Mouse (Mus musculus) embryo, embryonic 9.5 days (tissue): ENCODE results near the gene Calhm3.
A peak's percentile ranks its signal among the peaks of the same experiment; 100 is the strongest.

ENCODE experiments used
- DNase-seq: peaks from one replicate; pipeline ENCODE4 v3.0.0-alpha.2; 2017; ENCODE audit errors: extremely low spot score

Gene Calhm3

DNA sequence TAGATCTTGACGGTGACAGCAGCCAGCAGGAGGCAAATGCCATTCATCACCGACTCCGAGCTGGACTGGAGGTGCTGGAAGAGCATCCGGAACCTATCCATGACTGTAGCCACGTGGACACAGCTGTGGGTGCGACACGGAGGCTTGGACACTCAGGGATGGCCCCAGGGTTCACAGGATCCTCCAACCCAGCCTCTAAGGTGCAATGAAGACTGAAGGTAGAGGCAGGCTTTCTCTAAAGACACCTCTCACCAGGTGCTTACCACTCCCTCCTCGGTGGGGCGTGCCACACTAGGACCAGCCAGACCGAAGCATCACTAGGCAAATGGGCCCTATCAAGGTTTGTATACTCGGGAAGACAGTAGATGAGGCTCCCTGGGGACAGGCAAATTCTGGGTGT lies at the start of gene Calhm3:
Gene Calhm3 (minus strand): TSS at position 101 of the 400 bp plus-strand sequence.
- DNase-seq = no peak

DNA sequence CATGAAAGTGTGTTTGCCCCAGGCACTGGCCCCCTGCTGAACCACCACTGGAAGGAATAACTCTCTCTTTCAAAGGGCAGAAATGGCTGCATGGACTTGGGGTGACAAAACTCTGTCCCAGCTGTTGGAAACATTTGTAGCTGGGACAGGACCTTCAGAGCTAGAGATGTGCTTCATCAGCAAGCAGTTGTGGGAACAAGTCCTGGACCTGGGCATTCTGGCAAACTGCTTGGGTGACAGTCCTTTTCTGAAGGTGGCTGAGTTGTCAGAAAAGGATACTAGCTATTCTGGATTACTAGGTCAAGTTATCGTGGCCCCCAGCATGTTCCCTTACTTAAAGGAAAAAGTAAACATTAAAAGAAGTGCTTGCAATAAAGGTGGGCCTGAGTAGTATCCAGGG lies 48.6 kb upstream of the Calhm3 start:
- no peak for DNase-seq

DNA sequence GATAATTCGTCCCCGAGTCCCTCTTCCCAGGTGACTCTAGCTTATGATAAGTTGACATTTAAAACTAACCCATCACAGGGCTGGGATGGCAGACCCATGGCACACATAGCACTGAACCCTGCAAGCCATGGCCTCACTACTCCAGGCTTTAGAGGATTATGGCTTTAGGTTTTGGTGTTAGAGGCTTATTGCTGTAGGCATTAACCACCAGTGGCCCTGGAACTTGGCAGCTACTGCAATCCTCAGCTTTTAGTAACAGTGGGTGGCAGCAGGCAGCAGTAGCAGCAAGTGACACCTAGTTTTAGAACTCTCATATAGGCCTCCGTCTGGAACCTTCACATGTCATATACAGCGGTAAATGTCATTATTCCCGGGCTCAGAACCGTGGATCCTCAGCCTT lies 47.1 kb upstream of the Calhm3 start:
- DNase-seq = no peak

- no peak for DNase-seq
These were observed 45.5 kb upstream of the Calhm3 start for GRCm38 (mm10) chr19:47203042-47203441.

DNA sequence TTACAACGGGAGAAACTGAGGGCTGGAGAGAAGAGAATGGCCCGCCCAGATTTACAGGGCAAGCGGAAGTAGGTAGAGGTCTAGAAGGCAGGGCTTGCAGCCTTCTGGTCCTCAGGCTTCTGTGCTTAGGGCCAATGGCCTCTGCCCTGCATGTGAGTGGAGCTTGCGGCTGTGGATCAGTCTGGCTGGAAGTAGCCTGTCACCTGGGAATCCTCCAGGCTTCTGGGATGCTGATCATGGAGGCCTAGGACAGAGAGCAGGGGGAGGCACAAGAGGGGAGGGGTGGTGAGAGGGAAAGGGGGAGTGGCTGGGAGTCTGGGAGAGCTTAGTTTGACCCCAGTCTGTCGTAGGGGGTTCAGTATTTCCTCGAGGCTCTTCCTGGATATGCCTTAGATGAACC lies 44.9 kb upstream of the Calhm3 start:
- DNase-seq = no peak

GRCm38 (mm10) chr19:47201972-47202371 lies 44.4 kb upstream of the Calhm3 start:
- no peak for DNase-seq

DNA sequence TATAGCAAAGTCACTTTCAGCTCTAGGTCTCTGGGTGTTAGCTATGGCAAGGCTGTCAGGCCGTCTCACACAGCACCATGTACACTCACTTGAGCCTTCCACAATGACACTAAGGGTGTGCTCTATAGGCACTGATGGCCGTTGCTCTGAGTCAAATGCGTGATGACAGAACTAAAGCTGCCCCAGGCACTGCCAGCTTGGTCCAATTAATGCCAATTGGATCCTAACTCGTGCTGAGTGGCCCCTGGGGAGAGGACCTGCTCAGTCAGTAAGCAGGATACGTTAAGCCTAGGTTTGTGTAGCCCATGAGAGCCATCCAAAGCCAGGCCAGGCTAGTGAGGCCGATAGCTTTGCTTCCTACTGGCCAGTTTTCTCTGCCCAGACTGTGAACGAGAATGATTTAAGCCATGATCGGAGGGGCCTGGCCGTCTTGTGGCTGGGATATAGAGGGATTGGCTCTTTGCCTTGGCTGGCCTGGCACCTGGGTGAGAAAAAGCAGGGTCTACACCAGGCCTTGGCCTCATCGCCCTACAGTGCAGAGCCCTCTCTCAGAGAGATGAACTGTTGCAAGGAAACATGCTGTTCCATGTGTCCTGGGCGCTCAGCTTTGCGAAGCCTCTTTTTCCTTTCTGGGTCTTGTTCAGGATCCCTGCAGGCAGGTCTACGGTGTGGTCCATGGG lies 41.2 kb upstream of the Calhm3 start:
- DNase-seq = no peak

DNA sequence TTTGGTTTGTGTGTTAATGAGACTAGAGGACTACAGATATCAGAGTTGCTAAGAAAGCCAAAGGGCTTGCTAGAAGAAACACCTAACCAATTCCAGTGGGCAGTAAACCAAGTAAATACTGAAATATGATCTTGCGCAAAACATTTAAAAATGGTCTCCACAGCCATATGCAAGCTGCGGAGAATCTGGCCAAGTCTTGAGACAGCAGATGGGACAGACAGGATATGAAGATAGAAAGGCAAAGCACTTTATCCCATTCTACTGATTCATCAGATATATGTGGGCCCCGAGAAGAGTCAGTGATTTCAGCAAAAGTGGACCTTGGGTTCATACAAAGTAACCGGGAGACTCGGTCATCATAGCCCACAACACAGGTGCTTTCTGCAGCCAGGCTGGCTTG lies 34.6 kb upstream of the Calhm3 start:
- DNase-seq = no peak

GRCm38 (mm10) chr19:47188515-47189128 lies 31.1 kb upstream of the Calhm3 start:
- DNase-seq = no peak

DNA sequence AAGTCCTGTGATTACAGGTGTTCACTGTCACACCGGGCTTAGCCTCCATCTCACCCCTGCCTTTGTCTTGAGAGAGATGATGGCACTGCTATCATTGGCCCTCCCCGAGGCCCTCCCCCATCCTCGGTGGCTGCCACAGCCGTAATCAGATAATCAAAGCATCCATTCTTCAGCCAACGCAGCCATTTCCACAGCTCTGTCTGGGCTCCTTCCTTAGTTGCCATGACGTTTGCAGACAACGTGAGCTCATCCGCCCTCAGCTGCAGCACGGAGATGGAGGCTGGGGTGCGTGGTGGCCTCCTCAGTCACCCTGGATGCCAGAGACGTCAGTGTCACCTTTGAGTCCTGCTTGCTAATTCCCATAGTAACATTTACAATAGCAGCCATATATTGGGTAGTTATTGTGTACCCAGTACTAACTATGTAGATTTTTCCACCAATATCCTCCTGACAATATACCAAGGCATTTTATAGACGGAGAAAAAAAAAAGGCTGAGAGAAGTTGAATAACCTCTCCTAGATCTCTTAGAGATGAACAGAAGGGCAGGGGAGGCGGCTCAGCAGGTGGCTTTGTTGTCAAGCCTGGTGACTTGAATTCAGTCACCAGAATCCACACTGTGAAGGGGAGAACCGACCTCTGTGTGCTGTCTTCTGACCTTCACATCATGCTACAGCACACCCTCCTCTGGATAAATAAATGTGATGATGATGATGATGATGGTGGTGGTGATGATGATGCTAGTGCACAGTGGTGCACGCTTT lies 29.1 kb upstream of the Calhm3 start:
- no peak for DNase-seq

- no peak for DNase-seq
These were observed 27.2 kb upstream of the Calhm3 start for GRCm38 (mm10) chr19:47184736-47185135.

DNA sequence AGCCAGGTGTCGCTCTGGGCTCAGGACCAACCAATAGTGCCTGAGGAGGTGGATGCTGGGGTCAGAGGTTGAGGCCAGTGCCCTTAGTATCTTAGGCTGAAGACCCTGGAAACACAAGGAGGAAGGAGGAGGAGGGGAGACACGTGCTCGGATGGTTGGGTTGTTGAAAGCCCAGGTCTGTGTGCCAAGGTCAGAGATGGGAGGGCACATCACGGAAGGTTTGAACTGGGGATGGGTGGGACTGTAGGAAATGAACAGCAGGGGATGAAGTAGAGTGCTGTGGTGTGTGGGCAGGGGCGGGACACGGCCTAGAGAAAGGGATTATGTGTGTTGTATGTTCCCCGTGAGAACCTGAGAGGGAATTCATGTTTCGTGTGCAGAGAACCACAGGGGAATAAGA lies 26.7 kb upstream of the Calhm3 start:
- no peak for DNase-seq

DNA sequence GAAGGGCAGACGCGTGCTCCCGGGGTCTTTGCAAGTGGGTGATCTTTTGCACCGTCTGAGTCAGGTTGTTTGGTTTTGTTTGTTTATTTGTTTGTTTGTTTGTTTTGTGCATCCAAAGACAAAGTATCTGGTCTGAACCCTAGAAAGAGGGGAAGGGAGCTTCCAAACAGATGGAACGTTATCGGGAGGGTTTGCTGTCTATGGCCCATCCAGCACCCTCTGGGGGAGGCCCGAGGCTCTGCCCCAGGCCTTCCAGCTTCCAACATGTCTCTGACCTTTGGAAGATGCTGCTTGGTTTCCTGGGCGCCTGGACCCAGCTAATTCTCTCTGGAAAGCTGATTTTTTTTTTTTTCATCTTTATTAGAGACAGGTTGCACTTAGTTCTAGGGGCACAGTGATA lies 22.4 kb upstream of the Calhm3 start:
- DNase-seq = no peak

DNA sequence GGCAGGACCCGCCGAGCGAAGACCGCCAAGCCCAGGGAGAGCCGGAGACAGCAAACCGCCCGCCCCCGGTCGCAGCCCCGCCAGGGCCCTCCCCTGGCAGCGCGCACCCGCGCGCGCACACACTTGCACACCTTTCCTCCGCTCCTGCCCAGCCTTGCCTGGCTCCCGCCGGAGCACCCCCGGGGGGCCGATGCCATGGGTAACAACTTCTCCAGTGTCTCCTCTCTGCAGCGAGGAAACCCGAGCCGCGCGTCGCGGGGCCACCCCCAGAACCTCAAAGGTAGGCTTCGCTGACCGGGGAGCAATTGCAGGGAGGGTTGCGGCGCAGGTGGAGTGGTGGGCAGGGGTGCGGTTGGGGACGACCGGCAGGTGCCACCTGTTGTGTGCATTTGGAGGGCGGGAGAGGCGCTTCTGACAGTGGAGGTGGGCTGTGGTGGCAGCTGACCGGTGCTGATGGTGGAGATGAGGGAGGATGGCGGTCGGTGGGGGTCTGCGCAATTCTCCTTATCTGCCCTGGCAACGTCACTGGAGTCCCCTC lies 21.8 kb upstream of the Calhm3 start:
- DNase-seq = peak; percentile 36

GRCm38 (mm10) chr19:47178431-47179271 lies 21.1 kb upstream of the Calhm3 start, which contains the start of gene Neurl1a:
TSS of gene Neurl1a (plus strand) at chr19:47178820.
- peak; percentile 67 for DNase-seq

- DNase-seq = peak; percentile 48
These were observed 20.4 kb upstream of the Calhm3 start for GRCm38 (mm10) chr19:47178001-47178400.

GRCm38 (mm10) chr19:47176916-47177505 lies 19.4 kb upstream of the Calhm3 start:
- DNase-seq = no peak

DNA sequence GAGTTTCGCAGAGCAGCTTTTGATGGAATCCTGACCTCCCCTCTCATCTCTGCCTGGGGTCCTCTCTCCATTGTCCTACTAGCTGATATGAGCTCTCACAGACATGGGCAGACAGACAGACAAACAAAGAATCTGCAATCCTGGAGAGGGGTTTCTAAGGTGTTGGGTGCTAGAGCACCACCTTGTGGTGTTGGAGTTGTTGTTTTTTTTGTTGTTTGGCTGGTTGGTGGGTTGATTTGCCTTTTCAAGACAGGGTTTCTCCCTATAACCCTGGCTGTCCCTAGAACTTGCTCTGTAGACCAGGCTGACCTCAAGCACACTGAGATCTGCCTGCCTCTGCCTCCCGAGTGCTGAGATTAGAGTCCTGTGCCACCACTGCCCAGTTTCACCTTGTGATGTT lies 17.9 kb upstream of the Calhm3 start:
- DNase-seq = no peak

- DNase-seq = no peak
These were observed 17.0 kb upstream of the Calhm3 start for GRCm38 (mm10) chr19:47174515-47174914.

DNA sequence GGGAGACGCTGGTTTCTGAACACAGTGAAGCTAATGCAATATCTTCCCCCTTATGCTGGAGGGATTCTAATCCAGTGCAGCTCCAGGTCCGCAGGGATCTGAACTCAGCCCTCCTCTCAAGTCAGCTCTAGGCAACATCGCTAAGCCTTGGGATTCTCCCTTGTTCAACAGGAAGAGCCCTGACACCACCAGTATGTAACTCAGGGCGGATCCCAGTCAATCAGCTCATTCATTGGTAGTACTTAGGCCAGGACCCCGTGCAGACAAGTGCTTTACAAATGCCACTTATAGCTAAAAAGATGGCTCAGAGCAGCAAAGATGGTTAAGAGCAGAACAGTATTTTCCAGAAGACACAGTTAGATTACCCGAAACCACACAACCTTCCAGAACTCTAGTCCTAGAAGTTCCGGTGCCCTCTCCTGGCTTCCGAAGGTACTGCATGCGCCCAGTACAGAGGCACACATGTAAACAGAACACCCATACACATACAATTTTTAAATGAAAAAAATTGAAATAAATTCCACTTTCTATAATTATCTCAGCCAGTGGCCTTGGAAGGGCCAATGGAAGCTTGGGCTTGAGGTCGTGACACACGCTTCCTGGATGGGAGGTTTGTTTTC lies 11.3 kb upstream of the Calhm3 start:
- DNase-seq = peak; percentile 81

DNA sequence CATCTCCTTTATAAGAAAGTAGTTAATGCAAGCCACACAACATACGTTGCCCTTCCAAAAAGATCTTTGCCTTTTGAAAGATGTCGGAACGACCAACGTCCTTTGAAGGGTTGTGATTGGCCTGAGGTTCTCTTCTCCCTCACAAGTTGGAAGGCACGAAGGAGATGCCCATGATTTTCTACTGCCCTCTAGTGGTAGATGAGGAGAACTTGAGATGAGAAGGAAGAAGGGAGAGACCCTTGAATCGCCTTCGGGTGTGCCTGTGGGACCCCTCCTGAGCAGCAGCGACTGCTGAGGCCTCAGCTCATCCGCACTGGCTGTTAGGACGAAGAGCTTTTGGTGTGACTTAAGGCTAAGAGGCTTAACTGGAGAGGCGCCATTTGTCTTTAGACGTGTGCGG lies 10.7 kb upstream of the Calhm3 start:
- peak; percentile 63 for DNase-seq
